Mouse (Mus musculus): ENCODE measurements at regions not wholly inside any gene's neighbourhood (a gene's known extent, or its start where the extent isn't known, plus 50 kb on each side); places are given as distances from the start of the nearest gene placed in this dataset.

DNA sequence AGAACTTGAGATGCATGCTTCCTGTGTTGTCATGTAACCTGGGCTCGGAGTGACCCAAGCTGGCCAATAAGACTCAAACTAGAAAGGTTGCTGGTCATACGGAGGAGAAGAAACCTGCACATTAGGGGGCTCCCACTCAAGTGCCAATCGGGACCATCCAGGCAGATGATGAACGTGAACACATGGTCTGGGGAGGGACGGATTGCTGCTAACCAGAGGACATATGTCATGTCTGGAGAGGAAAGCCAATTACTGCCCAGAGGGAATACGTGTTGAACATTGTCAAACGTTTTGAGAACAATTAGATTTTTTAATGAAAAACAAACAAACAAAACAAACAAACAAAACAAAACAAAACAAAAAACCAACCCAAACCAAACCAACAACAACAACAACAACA is 377.7 kb upstream of the Kazn start:
- no peak for TF ChIP-seq CTCF (IDR thresholded peaks at IDR 0.05; ENCODE audit: low read depth)
- TF ChIP-seq EP300 (IDR thresholded peaks at IDR 0.05; ENCODE audit: low read depth), result no peak
- 65% methylated on average over 7 of the region's 7 CpGs for WGBS (ENCODE audit: insufficient replicate concordance)
- H3K9me3 ChIP-seq (ENCODE audit: control insufficient read depth, low read length), result no peaks in the 10 kb centered on the region; the same call in 1 of the 2 replicates
- no peak overlapping the region for H3K27ac ChIP-seq
- no peaks in the 10 kb centered on the region for H3K27me3 ChIP-seq (ENCODE audit: control insufficient read depth, insufficient read depth, low read length)
- H3K36me3 ChIP-seq (replicated peaks; ENCODE audit: control insufficient read depth, insufficient read depth, low read depth), result no peaks in the 10 kb centered on the region
- no peak for DNase-seq (ENCODE audit: low read depth in 3 of 3, low spot score in 3 of 3)
- H3K4me2 ChIP-seq (ENCODE audit: low read depth), result no peak overlapping the region
- no peak overlapping the region for H3K9ac ChIP-seq (replicated peaks)
- no peak for ATAC-seq (ENCODE audit: insufficient read depth)
- no peak overlapping the region for H3K4me3 ChIP-seq (ENCODE audit: insufficient read depth in 1 of 2, low read depth in 2 of 2, low read length in 2 of 2)
- H3K4me1 ChIP-seq (replicated peaks; ENCODE audit: control insufficient read depth in 2 of 2, insufficient read depth in 2 of 2, low read length in 1 of 2), result no peaks in the 10 kb centered on the region

DNA sequence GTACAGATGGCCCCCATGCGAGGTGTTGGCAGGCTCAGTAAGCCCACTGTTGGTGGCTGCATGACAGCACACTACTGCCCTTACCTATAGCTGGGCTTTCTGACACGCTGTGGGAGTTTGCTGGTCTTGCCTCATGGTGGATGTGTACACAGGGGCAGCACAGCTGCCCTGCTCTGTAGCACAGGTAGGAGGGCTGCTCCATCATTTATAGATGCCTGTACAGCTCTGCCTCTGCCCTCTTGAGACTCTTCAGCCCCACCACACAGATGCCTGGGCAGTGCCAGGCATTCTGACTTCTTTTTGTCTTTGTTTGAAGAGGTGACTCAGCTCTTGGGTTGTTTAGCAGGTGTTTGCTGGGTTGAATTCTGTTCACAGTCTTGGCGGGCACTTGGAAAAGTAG is 365.9 kb upstream of the Kazn start:
- Histone ChIP-seq H3K4me2 (ENCODE audit: low read depth) (no peak overlapping the region), H3K36me3 (replicated peaks; ENCODE audit: control insufficient read depth, insufficient read depth, low read depth) (no peaks in the 10 kb centered on the region), H3K27me3 (ENCODE audit: control insufficient read depth, insufficient read depth, low read length) (no peaks in the 10 kb centered on the region), H3K27ac (no peak overlapping the region), H3K9me3 (ENCODE audit: control insufficient read depth, low read length) (no peaks in the 10 kb centered on the region), H3K4me1 (replicated peaks; ENCODE audit: control insufficient read depth in 2 of 2, insufficient read depth in 2 of 2, low read length in 1 of 2) (no peaks in the 10 kb centered on the region), H3K4me3 (ENCODE audit: insufficient read depth in 1 of 2, low read depth in 2 of 2, low read length in 2 of 2) (no peak overlapping the region), H3K9ac (replicated peaks) (no peak overlapping the region)
- TF ChIP-seq EP300 (IDR thresholded peaks at IDR 0.05; ENCODE audit: low read depth) (no peak), CTCF (IDR thresholded peaks at IDR 0.05; ENCODE audit: low read depth) (no peak)
- no peak for DNase-seq (ENCODE audit: low read depth in 3 of 3, low spot score in 3 of 3)
- 63% methylated on average over 3 of the region's 3 CpGs for WGBS (ENCODE audit: insufficient replicate concordance)
- ATAC-seq (ENCODE audit: insufficient read depth), result no peak

DNA sequence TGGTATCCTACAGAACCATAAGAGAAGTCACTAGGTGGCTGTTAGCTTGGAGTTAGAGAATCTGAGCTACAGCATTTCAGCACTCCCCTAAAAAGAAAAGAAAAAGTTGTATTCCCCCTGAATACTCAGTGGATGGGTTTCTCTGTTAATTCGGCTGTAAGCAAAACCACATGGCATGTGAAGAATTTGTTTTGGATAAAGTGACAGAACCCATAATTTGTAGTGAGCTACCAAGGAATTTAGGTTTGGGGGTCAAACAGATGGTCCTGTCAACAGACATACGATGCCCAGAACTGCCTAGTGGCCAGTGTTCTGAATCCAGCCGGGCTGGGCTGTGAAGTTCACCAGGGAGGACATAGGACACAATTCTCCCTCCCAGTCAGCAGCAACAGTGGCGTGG is 358.0 kb upstream of the Kazn start:
- no peak overlapping the region for H3K4me2 ChIP-seq (ENCODE audit: low read depth)
- no peaks in the 10 kb centered on the region for H3K4me1 ChIP-seq (replicated peaks; ENCODE audit: control insufficient read depth in 2 of 2, insufficient read depth in 2 of 2, low read length in 1 of 2)
- no peak overlapping the region for H3K4me3 ChIP-seq (ENCODE audit: insufficient read depth in 1 of 2, low read depth in 2 of 2, low read length in 2 of 2)
- no peak overlapping the region for H3K9ac ChIP-seq (replicated peaks)
- H3K27me3 ChIP-seq (ENCODE audit: control insufficient read depth, insufficient read depth, low read length), result no peaks in the 10 kb centered on the region
- TF ChIP-seq EP300 (IDR thresholded peaks at IDR 0.05; ENCODE audit: low read depth), result no peak
- TF ChIP-seq CTCF (IDR thresholded peaks at IDR 0.05; ENCODE audit: low read depth), result no peak
- ATAC-seq (ENCODE audit: insufficient read depth) (no peak), DNase-seq (ENCODE audit: low read depth in 3 of 3, low spot score in 3 of 3) (no peak)
- H3K27ac ChIP-seq, result no peak overlapping the region
- H3K36me3 ChIP-seq (replicated peaks; ENCODE audit: control insufficient read depth, insufficient read depth, low read depth), result no peaks in the 10 kb centered on the region
- no peaks in the 10 kb centered on the region for H3K9me3 ChIP-seq (ENCODE audit: control insufficient read depth, low read length)
- 49% methylated on average over 4 of the region's 4 CpGs for WGBS (ENCODE audit: insufficient replicate concordance)

DNA sequence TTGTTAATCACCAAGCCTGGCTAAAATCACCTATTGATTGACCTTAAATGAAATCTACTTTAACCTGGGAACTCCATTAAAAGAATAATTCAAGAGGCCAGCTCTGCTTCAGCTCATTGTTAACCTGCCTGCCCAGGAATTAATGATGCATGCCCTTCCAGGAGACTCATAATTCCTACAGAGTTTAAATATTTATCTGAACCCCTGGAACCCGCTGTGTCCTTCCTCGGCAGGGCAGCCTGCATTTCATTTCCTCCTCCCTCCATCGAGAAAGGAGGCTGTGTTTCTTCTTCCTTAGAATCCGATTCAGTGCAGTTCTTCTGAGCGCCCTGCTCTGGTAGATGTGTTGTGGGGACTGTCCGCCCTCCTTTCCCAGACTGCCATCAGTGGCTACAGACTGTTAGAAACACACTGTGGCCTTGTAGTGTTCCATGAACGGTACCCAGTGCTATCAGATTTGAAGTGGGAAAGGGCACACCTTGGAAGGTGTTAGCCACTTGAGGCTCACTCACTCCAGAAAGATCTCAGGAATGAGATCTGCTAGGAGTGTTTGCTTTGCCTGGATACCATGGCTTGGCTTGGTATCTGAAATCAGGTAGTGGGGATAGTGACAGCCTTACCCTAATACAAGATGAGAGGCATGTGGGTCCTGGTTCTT is 350.0 kb upstream of the Kazn start:
- Histone ChIP-seq H3K27ac (no peak overlapping the region), H3K9me3 (ENCODE audit: control insufficient read depth, low read length) (no peaks in the 10 kb centered on the region), H3K9ac (replicated peaks) (no peak overlapping the region), H3K36me3 (replicated peaks; ENCODE audit: control insufficient read depth, insufficient read depth, low read depth) (no peaks in the 10 kb centered on the region), H3K27me3 (ENCODE audit: control insufficient read depth, insufficient read depth, low read length) (no peaks in the 10 kb centered on the region), H3K4me1 (replicated peaks; ENCODE audit: control insufficient read depth in 2 of 2, insufficient read depth in 2 of 2, low read length in 1 of 2) (no peaks in the 10 kb centered on the region), H3K4me2 (ENCODE audit: low read depth) (no peak overlapping the region), H3K4me3 (ENCODE audit: insufficient read depth in 1 of 2, low read depth in 2 of 2, low read length in 2 of 2) (no peak overlapping the region)
- WGBS (ENCODE audit: insufficient replicate concordance), result 62% methylated on average over 7 of the region's 7 CpGs
- ATAC-seq (ENCODE audit: insufficient read depth), result no peak
- TF ChIP-seq CTCF (IDR thresholded peaks at IDR 0.05; ENCODE audit: low read depth), result no peak
- TF ChIP-seq EP300 (IDR thresholded peaks at IDR 0.05; ENCODE audit: low read depth), result no peak
- DNase-seq (ENCODE audit: low read depth in 3 of 3, low spot score in 3 of 3), result no peak

DNA sequence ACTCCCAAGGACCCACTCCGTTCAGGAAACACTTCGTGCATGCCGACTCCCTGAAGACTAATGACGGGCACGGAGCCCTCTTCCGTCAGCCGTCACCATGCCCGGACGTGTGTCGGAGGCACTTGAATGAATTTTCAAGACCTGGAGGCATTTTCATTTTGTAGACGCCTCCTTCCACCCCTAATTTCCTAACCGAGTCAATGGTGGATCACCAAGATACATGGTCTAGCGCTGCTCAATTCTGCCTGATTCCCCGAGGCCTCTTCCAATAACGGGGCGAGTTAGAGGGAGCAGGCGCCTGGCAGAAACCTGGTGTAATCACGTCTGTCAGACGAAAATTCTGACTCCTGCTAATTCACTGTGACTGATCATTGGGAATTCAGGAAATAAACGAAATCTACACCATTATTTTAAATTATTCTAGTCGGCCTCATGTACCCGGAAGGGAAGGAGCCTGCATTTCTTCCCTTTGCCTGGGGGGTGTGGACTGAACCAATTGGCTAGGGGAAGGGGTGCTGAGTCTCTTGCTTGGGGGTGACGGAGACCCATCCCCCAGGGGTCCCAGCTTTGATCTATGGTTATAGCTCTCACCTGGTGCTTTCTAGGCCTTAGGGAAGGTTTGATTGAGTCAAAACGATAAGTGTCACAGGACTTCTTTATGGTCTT is 349.4 kb upstream of the Kazn start:
- no peak for ATAC-seq (ENCODE audit: insufficient read depth)
- Histone ChIP-seq H3K9me3 (ENCODE audit: control insufficient read depth, low read length) (no peaks in the 10 kb centered on the region), H3K27ac (no peak overlapping the region), H3K27me3 (ENCODE audit: control insufficient read depth, insufficient read depth, low read length) (no peaks in the 10 kb centered on the region), H3K4me3 (ENCODE audit: insufficient read depth in 1 of 2, low read depth in 2 of 2, low read length in 2 of 2) (no peak overlapping the region), H3K4me2 (ENCODE audit: low read depth) (no peak overlapping the region), H3K4me1 (replicated peaks; ENCODE audit: control insufficient read depth in 2 of 2, insufficient read depth in 2 of 2, low read length in 1 of 2) (no peaks in the 10 kb centered on the region), H3K9ac (replicated peaks) (no peak overlapping the region), H3K36me3 (replicated peaks; ENCODE audit: control insufficient read depth, insufficient read depth, low read depth) (no peaks in the 10 kb centered on the region)
- WGBS (ENCODE audit: insufficient replicate concordance), result 72% methylated on average over 24 of the region's 24 CpGs
- DNase-seq (ENCODE audit: low read depth in 3 of 3, low spot score in 3 of 3), result no peak
- no peak for TF ChIP-seq EP300 (IDR thresholded peaks at IDR 0.05; ENCODE audit: low read depth)
- no peak for TF ChIP-seq CTCF (IDR thresholded peaks at IDR 0.05; ENCODE audit: low read depth)

All from liver, embryonic 14.5 days (tissue).